Mouse (Mus musculus): ENCODE data around the gene Usp38. TPM values are rescaled to one million over a fixed set of nuclear protein-coding genes. Genes with fewer than 3 reads are reported as not detected.
A peak's percentile ranks its signal among the peaks of the same experiment; 100 is the strongest.

The Usp38 gene
- polyA plus RNA-seq, 1 experiment from 2014 or later: 17.0 TPM

DNA sequence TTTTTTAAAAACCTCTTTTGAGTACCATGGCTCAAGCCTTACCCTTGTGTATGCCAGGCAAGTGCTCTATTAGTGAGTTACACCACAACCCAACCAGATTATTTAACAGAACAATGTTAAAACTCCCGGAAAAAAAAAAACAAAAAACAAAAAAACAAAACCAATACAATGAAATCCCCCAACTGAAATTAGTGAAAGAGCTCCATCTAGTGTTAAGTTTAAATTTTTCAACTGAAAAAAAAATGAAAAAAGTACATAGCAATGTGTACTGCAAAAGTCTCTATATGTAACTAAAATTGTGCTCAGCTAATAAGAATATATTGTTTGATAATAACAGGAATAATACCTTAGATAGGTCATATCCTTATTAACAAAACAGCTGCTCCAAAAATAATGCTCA is 18.1 kb downstream of the Usp38 start:
- Histone ChIP-seq H3K9ac (replicated peaks) (no peak overlapping the region), H3K4me2 (no peak overlapping the region), H3K4me3 (replicated peaks) (no peak overlapping the region), H3K27me3 (replicated peaks) (no peaks in the 10 kb centered on the region), H3K36me3 (peaks cover 59% of the 10 kb centered on the region), H3K9me3 (replicated peaks) (no peaks in the 10 kb centered on the region), H3K4me1 (no peaks in the 10 kb centered on the region), H3K27ac (replicated peaks) (no peak overlapping the region)
- no peak for ATAC-seq (ENCODE audit: low FRiP score)
- 29% methylated on average over 1 of the region's 1 CpGs for WGBS

DNA sequence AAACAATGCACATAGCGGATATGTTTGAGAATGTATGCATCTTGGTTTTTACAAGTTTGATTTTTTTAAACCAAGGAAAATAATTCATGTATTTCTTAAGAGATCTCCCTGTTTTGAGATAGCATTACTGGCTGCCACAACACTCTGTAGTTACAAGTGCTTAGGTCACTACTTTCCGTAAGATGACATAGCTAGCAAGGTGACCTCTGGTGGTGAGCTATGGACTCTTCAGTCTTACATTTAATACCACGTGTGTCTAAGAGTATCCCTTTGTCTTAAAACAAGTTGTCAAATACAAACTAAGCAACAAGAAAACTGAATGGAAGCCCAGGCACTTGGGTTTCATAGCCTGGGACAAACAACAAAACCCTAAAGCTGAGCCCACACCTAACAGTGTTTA is 22.8 kb downstream of the Usp38 start:
- WGBS: 57% methylated on average over 3 of the region's 3 CpGs

DNA sequence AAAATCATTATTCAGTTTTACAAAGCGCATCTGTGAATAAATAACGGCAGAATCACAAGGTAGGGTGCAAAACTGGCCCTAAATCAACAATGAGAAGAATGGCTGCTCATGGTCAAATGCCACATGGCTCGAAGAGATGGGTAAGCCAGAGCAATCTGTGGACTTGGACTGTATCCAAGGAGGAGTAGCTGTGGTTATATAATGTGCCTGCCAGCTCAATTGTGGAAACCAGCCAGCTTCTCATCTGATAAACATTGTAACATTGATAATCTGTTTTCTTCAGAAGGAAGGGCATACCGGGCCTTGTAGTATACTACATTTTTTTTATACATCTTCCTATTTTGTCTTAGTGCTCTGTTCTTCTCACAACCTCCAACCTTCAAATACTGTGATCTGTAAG is 31.9 kb downstream of the Usp38 start:
- WGBS: 51% methylated on average over 4 of the region's 4 CpGs
- Histone ChIP-seq H3K27ac (replicated peaks) (no peak overlapping the region), H3K9ac (replicated peaks) (no peak overlapping the region), H3K4me1 (no peaks in the 10 kb centered on the region), H3K4me2 (no peak overlapping the region), H3K36me3 (peaks cover 50% of the 10 kb centered on the region), H3K4me3 (replicated peaks) (no peak overlapping the region), H3K27me3 (replicated peaks) (no peaks in the 10 kb centered on the region), H3K9me3 (replicated peaks) (no peaks in the 10 kb centered on the region)
- no peak for ATAC-seq (ENCODE audit: low FRiP score)

More for the DNA sequence above, 22.8 kb downstream of the Usp38 start:
- no peak overlapping the region for H3K4me3 ChIP-seq (replicated peaks)
- H3K4me2 ChIP-seq: no peak overlapping the region
- no peaks in the 10 kb centered on the region for H3K27me3 ChIP-seq (replicated peaks)
- H3K9ac ChIP-seq (replicated peaks): no peak overlapping the region
- peaks cover 51% of the 10 kb centered on the region for H3K36me3 ChIP-seq
- peak; percentile 73; the same call in 1 of the 2 replicates for ATAC-seq (ENCODE audit: low FRiP score)
- H3K4me1 ChIP-seq: no peaks in the 10 kb centered on the region
- H3K9me3 ChIP-seq (replicated peaks): no peaks in the 10 kb centered on the region
- no peak overlapping the region for H3K27ac ChIP-seq (replicated peaks)

DNA sequence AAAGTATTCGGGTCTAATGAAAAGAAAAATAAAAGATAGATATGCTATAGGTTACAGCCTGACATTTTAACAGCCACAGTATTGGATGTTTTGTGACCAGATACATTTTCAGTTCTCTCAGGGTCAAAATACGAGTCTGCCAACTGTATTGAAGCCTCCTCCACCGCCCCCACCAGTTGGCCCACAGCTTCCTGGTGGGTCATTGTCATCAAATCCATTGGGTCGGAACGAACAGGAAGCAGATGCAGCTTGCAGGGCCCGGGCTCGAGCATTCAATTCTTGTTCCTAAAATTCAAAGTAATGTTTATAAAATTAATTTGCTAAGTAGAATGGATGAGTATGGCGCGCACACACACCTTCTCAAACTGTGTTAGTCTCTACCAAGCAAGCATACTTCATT is 33.0 kb downstream of the Usp38 start:
- H3K36me3 ChIP-seq: peaks cover 45% of the 10 kb centered on the region
- WGBS: 83% methylated on average over 9 of the region's 9 CpGs
- H3K9ac ChIP-seq (replicated peaks): no peak overlapping the region
- no peak overlapping the region for H3K4me2 ChIP-seq
- no peaks in the 10 kb centered on the region for H3K9me3 ChIP-seq (replicated peaks)
- H3K27me3 ChIP-seq (replicated peaks): no peaks in the 10 kb centered on the region
- no peak for ATAC-seq (ENCODE audit: low FRiP score)
- H3K4me3 ChIP-seq (replicated peaks): no peak overlapping the region
- no peaks in the 10 kb centered on the region for H3K4me1 ChIP-seq
- no peak overlapping the region for H3K27ac ChIP-seq (replicated peaks)

- ATAC-seq (ENCODE audit: low FRiP score): no peak
- 95% methylated on average over 4 of the region's 4 CpGs for WGBS
Observed at GRCm38 (mm10) chr8:80980063-80980462, 34.7 kb downstream of the Usp38 start.

DNA sequence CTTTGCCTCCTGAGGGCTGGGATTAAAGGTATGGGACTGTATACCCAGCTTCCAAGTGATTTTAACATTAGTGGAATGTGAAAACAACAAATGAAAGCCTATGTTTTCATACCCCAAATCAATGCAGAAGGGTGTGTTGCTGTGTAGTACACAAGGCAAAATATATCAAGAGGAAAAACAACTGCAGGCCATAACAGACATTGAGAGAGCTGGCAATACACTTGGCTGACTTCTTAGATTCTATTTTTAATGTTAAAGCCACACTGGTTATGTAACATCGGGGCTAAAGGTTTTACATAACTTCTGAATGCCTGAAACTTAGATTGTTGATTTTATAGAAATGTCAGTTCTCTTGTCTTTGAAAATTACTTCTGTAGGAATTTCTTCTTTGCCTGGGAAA is 37.5 kb downstream of the Usp38 start:
- no peak for ATAC-seq (ENCODE audit: low FRiP score)
- no peak overlapping the region for H3K4me3 ChIP-seq (replicated peaks)
- WGBS: 96% methylated on average over 1 of the region's 1 CpGs
- no peak overlapping the region for H3K27ac ChIP-seq (replicated peaks)
- no peaks in the 10 kb centered on the region for H3K27me3 ChIP-seq (replicated peaks)
- peaks cover 22% of the 10 kb centered on the region for H3K36me3 ChIP-seq
- H3K4me1 ChIP-seq: no peaks in the 10 kb centered on the region
- no peak overlapping the region for H3K9ac ChIP-seq (replicated peaks)
- no peaks in the 10 kb centered on the region for H3K9me3 ChIP-seq (replicated peaks)
- H3K4me2 ChIP-seq: no peak overlapping the region

More at GRCm38 (mm10) chr8:80980063-80980462, 34.7 kb downstream of the Usp38 start:
- Histone ChIP-seq H3K9me3 (replicated peaks) (no peaks in the 10 kb centered on the region), H3K27ac (replicated peaks) (no peak overlapping the region), H3K4me3 (replicated peaks) (no peak overlapping the region), H3K36me3 (peaks cover 34% of the 10 kb centered on the region), H3K27me3 (replicated peaks) (no peaks in the 10 kb centered on the region), H3K9ac (replicated peaks) (no peak overlapping the region), H3K4me1 (no peaks in the 10 kb centered on the region), H3K4me2 (no peak overlapping the region)

DNA sequence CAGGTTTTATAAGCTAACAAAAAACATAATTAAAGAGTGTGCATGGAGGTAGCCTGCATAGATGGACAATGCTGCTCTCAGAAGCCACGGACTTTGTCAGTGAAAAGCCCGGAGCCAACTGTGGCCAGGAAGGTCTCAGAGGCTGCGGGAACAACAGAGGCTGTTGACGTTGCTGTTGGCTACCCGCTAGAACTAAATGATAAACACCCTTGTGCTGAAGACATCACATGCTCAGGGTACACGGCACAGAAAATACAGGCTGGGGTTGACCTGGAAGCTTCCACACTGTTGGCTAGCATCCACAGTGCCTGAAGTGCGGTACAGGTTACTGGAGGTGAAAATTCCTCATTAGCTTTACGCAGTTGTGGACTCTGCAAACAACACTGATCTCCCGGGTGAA is 43.6 kb downstream of the Usp38 start:
- Histone ChIP-seq H3K4me2 (no peak overlapping the region), H3K27me3 (replicated peaks) (no peaks in the 10 kb centered on the region), H3K36me3 (no peaks in the 10 kb centered on the region), H3K9me3 (replicated peaks) (no peaks in the 10 kb centered on the region), H3K9ac (replicated peaks) (no peak overlapping the region), H3K27ac (replicated peaks) (no peak overlapping the region), H3K4me3 (replicated peaks) (no peak overlapping the region), H3K4me1 (no peaks in the 10 kb centered on the region)
- WGBS: 84% methylated on average over 9 of the region's 9 CpGs
- no peak for ATAC-seq (ENCODE audit: low FRiP score)

GRCm38 (mm10) chr8:80970000-80970685 is 44.6 kb downstream of the Usp38 start:
- Histone ChIP-seq H3K4me1 (no peaks in the 10 kb centered on the region), H3K27me3 (replicated peaks) (no peaks in the 10 kb centered on the region), H3K27ac (replicated peaks) (no peak overlapping the region), H3K9me3 (replicated peaks) (no peaks in the 10 kb centered on the region), H3K4me3 (replicated peaks) (no peak overlapping the region), H3K4me2 (no peak overlapping the region), H3K36me3 (no peaks in the 10 kb centered on the region), H3K9ac (replicated peaks) (no peak overlapping the region)
- WGBS: 88% methylated on average over 11 of the region's 11 CpGs
- no peak for ATAC-seq (ENCODE audit: low FRiP score)

GRCm38 (mm10) chr8:80969423-80969822 is 45.3 kb downstream of the Usp38 start:
- H3K9ac ChIP-seq (replicated peaks): no peak overlapping the region
- no peaks in the 10 kb centered on the region for H3K4me1 ChIP-seq
- 91% methylated on average over 5 of the region's 5 CpGs for WGBS
- no peak for ATAC-seq (ENCODE audit: low FRiP score)
- no peak overlapping the region for H3K4me3 ChIP-seq (replicated peaks)
- no peaks in the 10 kb centered on the region for H3K27me3 ChIP-seq (replicated peaks)
- H3K9me3 ChIP-seq (replicated peaks): no peaks in the 10 kb centered on the region
- H3K27ac ChIP-seq (replicated peaks): no peak overlapping the region
- H3K36me3 ChIP-seq: no peaks in the 10 kb centered on the region
- no peak overlapping the region for H3K4me2 ChIP-seq

DNA sequence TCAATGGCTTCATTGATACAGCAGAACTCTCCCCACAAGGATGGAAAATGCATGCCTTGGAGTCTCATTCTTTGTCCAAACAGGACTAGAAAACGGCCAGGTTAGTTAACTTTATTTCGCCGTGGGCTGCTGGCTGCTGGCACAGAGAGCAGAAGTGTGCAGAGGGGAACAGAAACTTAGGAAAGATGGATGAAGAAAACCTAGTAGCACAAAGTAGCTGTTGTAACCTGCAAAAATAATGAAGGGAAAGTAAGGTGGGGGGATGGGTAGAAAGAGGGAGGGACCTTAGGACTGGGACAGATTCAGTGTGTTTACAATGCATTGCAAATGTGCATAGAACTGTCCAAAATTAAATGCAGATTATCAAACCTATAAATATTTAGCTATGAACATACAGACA is 51.6 kb downstream of the Usp38 start:
- no peak overlapping the region for H3K4me3 ChIP-seq (replicated peaks)
- H3K9ac ChIP-seq (replicated peaks): no peak overlapping the region
- no peaks in the 10 kb centered on the region for H3K9me3 ChIP-seq (replicated peaks)
- H3K4me1 ChIP-seq: peaks cover 10% of the 10 kb centered on the region
- no peak overlapping the region for H3K4me2 ChIP-seq
- WGBS: 93% methylated on average over 3 of the region's 3 CpGs
- H3K27me3 ChIP-seq (replicated peaks): no peaks in the 10 kb centered on the region
- ATAC-seq (ENCODE audit: low FRiP score): no peak
- H3K36me3 ChIP-seq: no peaks in the 10 kb centered on the region
- H3K27ac ChIP-seq (replicated peaks): no peak overlapping the region

DNA sequence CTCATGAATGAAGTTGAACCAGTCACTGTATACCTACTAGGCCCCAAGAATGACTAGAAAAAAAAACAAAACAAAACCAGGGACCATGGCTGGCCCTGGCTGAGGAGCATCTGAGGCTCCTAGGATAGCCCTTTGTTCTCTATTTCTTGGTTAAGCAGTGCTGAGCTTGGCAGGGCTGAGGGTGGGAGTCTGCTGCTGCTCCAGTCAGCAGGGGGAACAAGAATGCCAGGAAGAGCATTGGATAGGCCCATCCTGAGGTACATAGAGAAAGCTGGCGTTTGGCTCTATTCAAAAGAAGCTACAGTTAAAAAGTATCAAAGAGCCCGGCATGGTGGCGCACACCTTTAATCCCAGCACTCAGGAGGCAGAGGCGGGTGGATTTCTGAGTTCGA is 52.1 kb downstream of the Usp38 start:
- Histone ChIP-seq H3K4me3 (replicated peaks) (no peak overlapping the region), H3K9me3 (replicated peaks) (no peaks in the 10 kb centered on the region), H3K9ac (replicated peaks) (no peak overlapping the region), H3K4me2 (no peak overlapping the region), H3K27me3 (replicated peaks) (no peaks in the 10 kb centered on the region), H3K27ac (replicated peaks) (no peak overlapping the region), H3K4me1 (peaks cover 10% of the 10 kb centered on the region), H3K36me3 (no peaks in the 10 kb centered on the region)
- 94% methylated on average over 5 of the region's 5 CpGs for WGBS
- no peak for ATAC-seq (ENCODE audit: low FRiP score)

GRCm38 (mm10) chr8:80961937-80962591 is 52.7 kb downstream of the Usp38 start:
- H3K4me1 ChIP-seq: peaks cover 10% of the 10 kb centered on the region
- H3K4me3 ChIP-seq (replicated peaks): no peak overlapping the region
- ATAC-seq (ENCODE audit: low FRiP score): no peak
- no peaks in the 10 kb centered on the region for H3K27me3 ChIP-seq (replicated peaks)
- H3K36me3 ChIP-seq: no peaks in the 10 kb centered on the region
- H3K4me2 ChIP-seq: no peak overlapping the region
- whole genome bisulfite sequencing: 86% methylated on average over 7 of the region's 7 CpGs
- no peak overlapping the region for H3K9ac ChIP-seq (replicated peaks)
- no peaks in the 10 kb centered on the region for H3K9me3 ChIP-seq (replicated peaks)
- H3K27ac ChIP-seq (replicated peaks): no peak overlapping the region

All from neural tube, embryonic 15.5 days (tissue).